Mouse (Mus musculus): ENCODE results near the gene Sorcs1.

The Sorcs1 gene

DNA sequence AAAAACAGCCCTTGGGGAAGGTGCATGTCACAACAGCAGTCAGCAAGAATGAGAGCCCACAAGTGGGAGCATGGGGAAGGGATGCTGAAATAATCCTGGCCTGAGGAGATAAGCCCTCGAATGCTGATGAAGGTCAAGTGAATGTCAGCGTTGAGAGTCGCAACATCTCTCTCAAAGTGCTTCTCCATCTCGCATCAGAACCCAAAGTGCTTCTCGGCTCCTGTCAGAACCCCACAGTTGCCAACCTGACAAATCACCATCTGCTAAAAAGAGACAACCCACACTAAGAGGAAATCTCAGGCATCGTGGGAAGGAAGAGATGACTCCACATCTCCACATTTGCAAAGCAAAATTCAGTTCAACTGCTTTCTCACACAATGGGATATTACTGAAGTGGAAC lies 119.7 kb downstream of the Sorcs1 start:
- DNase-seq (ENCODE audit: low spot score): no peak

DNA sequence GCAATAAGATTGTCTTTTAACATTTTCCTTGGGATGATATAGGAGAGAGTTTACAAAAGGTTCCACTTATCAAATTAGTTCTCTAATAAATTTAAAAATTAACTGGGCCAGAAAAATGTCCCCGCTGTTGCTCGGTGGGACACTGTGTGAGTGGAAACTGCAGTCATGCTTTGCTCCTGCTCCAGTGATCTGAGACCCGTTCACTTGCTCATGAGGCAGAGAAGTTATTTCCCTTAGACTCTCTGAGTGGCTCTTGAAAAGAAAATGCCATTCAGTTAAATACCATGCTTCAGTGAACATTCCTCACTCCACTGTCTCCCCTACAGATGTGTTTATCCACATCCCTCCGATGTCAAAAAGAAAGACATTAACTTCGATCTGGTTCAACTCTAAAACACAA lies 144.4 kb downstream of the Sorcs1 start:
- no peak for DNase-seq (ENCODE audit: low spot score)

DNA sequence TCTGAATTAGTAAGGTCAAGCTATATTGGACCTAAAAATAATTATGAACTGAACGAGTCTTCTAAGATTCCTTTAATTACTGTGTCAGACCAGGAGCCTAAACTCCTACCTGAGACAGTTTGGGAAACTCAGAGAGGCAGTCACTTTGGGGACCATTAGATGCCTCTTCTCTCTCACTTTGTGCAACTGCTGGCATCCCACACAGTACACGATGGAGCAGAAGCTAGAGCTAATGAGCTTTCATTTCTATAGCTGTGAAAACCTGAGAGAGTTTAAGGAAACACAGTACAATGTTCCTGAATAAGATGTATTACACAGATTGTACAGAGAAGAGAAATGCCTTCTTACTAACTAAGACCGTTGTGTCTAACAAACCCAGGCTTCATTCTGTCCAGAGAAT lies 150.6 kb downstream of the Sorcs1 start:
- DNase-seq (ENCODE audit: low spot score): no peak

DNA sequence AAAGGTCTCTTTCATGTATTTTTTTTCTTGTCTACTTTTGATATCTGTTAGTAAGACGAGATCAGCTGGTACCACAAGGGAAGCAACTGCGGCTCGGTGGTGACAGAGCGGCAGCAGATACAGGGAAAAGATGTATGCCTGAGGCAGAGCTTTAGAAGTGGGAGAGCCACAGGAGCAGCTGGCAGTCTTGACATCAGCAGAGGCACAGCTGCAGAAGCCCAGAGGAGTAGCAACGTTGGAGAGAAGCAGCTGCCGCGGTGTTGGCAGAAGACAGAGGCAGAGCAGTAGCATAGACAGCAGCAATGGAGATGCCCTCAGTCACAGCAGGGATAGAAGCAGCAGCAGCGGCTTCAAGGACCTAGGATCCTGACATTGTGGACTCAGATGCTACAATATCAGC lies 152.4 kb downstream of the Sorcs1 start:
- DNase-seq (ENCODE audit: low spot score): no peak

DNA sequence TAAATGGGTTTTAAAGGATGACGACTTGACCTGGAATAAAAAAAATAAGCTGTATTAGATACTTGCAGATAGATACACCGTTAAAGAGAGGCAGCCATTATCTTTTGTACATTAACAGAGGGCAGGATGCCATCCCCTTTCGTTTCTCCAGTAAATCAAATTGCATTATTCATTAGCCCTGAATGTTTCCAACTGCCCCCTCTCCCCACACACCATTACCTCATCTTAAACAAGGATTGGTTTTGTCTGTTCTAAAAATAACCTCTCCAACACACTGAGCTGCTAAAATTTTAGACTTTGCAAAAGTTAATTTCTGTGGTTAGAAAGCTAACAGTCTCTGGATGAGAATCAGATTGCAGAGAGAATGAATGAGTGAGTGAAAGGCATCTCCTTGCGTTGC lies 156.5 kb downstream of the Sorcs1 start:
- peak; percentile 43 for DNase-seq (ENCODE audit: low spot score)

DNA sequence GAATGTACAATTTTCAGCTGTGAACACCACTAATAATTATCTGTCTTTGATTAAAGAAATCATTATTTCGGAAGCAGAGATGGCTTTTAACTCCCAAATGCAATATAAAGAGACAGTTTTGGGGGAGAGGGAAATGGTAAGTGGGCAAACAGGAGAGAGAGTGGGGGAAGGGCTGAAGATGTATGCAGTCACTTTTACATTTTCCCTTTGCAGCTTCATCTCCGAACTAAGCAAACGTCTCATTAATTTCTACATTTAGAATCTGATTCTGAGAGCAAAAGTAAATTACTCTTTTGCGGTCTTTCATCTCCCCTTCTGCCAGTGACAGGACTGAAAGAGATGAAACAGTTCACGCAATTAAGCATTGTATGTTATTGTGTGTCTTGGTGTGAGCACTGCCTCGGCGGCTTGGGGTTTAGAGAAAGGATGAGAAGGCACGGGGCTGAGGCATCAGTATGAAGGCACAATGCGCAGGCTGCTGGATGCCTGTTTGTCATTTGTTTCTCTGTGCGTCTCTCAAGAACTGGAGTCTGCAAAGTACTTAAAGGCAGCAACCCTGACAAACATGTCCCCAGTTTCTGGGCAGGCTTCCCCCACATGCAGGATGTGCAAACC lies 163.3 kb downstream of the Sorcs1 start:
- DNase-seq (ENCODE audit: low spot score): no peak

DNA sequence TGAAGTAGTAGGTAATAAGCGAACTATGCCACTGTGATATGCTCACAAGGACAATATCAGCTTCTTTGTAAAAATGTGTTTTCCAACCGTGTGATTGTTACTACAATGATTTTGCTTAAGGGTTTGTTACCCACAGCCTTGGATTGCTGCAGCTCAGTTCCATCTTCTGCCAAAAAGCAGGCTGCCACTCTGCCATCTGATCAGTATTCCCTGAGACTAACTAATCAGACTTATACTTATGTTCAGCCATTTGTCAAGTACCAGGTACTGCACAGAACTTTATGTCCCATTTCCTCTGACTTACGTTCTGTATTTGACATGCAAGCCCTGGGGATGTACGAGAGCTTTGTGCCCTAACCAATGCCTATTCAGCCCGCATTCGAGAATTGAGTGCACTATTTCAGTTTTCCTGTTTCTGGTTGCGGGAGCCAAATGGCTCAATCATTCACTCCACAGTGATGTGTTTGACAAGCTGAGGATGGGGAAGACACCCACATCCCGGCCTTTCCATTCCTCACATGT lies 164.1 kb downstream of the Sorcs1 start:
- no peak for DNase-seq (ENCODE audit: low spot score)

DNA sequence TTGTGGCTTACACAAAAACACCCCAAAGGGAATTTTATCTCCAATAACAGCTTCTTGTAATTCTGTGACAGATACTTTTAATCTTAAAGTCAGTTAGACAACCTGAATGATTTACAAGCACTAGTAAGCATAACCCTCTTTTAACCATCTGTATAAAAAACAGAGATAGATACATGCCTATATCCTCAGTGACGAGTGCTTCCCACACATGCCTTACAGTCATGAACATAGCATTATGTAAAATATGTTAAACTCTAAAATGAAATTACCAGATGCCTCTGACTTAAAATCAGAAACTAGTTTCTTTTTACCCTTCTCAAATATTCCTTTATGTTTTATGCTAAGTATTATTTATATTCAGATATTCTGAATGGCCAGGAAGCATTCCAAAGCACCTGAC lies 175.6 kb downstream of the Sorcs1 start:
- DNase-seq (ENCODE audit: low spot score): no peak

DNA sequence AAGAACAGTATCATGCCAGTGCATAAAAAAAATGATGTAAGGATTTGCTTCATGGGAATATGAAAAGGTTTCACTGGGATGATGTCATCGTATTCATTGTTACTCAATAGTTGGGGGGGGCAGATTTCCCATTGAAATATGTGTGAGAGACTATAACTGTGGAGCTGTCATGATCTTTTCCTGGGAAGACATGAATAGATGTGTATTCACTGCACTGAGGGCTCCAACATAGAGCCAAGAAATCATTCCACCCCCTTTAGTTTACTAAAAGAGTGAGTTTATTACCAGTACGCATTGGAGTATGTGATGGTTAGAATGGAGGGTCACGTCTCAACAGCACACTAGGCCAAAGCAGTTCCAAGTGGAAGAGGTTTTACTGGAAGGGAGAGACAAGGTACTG lies 187.3 kb downstream of the Sorcs1 start:
- no peak for DNase-seq (ENCODE audit: low spot score)

DNA sequence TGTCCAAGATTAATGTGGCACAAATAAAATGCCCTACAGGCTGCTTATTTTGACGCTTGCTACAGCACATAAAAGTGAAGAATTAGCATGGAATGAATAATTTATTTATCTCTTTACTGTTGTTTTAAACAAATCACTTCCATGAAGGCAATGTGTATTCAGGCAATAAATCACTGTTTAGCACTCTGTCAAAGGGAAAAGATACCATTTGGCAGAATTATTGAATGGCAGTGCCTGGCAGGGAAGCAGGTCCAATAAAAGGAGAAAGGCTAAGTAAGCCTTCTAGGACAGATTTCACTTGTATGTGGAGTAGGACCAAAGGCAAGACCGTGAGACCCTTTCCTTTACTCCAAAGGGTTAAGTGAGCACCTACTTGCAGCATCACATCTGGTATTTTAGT lies 187.7 kb downstream of the Sorcs1 start:
- DNase-seq (ENCODE audit: low spot score): no peak

DNA sequence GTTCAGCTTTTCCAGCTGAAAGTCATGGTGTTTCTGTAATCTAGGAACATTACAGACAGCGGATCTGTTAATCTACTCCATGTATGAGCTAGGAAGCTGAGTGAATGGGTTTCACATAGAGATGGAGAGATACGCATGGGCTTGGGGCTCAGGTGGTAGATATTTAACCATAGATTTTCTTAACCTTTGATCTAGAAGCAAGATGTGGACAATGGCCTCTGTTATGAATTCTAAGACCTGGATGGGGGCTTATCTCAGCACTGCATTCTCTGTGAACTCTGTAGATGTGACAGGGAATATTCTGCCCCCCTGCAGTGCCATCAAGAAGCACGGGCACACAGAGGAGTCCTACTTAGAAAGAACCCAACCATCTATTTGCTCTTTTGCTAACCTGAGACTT lies 188.7 kb downstream of the Sorcs1 start:
- DNase-seq (ENCODE audit: low spot score): no peak

DNA sequence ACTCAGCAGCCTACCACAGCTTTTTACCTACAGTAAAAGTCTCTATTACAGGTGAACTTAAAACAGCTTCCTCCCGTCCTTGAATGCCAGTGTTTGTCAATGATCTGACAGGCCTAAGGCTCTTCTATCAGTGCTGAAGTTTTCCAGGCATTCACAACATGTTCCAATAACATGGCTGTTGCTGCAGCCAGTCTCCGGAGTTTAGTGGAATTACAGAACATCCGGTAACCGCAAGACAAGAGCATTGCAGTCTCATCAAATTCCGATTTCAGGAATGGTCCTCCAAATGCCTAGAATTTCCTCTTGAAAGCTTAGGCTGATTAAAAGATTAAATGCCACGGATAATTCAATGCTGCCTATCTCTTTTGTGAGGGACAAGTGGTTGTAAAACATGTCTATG lies 190.0 kb downstream of the Sorcs1 start:
- peak; percentile 56 for DNase-seq (ENCODE audit: low spot score)

DNA sequence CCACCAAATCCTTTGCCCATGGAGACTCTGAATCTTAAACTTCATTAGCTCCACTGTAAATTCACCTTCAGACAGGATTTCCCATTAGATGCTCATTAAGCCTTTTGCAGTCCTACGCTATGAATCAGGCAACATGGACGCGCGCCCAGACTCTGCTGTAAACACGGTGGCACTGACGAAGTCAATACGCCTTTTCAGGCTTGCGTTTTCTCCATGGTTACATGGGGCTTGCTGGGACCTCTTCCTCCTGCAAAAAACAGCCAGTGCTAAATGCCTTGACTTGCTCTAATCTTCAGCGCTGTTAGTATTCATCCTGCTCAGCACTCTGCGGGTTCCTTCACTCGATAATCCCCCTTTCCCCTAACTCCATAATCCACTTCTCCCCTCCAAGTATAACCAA lies 190.7 kb downstream of the Sorcs1 start:
- peak; percentile 87 for DNase-seq (ENCODE audit: low spot score)

DNA sequence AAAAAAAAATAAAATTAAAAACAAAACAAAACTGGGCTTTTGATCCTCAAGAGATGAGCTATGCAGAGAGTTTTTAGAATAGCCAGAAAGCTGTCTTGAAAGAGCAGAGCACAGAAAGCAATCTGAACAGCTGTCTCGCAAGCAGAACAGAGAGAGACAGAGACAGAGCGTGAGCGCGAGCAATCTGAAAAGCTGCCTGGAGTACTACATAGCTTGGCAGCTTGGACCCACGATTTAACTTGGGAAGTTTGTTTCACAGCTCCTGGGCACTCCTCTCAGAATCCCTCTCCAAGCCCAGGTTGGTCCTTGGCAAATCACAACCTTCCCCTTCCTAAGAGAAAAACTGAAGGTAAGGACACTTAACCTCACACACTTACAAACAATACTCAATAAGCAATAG lies 192.1 kb downstream of the Sorcs1 start:
- DNase-seq (ENCODE audit: low spot score): no peak

DNA sequence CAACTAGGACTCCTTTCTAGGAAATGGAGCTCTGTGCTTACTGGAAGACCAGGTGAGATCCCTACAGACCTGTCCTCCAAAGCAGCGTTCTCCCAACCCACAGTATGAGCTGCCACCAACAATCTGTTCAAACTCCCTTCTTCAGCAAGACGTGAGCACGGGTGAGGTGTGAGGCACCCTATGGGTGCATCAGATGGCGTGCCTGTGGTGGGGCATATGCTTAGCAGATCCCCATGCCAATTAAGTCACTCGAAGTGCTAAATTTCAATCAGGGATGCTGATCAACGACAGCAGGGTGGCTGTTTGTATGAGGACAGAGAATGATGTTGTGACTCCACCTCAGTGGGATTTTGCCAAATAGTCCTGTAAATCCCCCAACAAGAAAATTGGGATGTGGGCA lies 201.7 kb downstream of the Sorcs1 start:
- DNase-seq (ENCODE audit: low spot score): no peak

DNA sequence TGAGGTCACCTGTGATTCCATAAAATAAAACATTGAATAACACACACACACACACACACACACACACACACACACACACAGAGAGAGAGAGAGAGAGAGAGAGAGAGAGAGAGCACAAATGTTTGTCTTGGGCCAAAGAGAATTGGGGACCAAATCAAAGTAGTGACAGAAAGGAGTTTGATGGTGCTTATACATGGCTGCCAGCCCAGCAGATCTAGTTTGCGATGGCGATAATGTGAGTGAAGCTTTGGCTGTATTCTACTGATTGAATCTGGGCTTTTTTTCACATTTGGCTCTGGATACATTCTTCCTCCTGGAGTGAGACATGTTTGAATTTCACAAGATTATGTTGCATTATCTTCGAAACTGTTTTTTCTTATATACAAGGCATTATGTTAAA lies 209.9 kb downstream of the Sorcs1 start:
- DNase-seq (ENCODE audit: low spot score): no peak

DNA sequence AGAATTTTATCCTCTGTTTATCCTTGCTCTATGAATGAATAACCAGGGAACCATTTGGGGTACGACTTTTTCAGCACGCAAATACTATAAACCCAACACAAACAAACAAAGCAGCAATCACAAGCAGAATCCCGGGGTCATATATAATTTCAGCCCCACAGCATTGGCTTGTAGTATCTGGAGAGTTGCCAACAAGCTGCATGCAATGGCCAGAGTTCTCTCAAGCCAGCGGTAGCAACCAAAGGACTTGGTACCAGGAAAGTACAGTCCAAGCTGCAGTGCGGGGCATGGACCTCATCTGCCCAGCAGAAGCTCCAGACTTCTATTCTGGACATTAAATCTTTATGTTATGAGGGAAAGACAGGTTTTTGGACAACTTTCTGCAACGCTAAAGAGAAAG lies 213.6 kb downstream of the Sorcs1 start:
- DNase-seq (ENCODE audit: low spot score): no peak

DNA sequence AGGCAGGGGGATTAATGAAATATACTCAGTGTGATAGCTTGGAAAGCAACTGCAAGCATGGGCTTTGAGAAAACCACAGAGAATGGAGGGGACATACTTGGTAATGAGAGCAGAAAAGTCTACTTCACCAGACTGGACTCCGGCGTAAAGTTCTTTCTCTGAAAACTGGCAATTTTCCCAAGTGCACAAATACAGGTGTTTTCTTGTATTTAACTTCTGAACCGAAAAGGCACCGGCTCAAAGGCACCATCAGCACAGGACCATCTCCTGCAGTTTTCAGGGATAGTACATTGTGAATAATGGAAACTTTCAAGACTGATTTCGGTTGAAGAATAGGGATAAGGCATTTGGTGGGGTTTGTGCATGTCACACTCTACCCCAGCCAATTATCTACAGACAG lies 219.9 kb downstream of the Sorcs1 start:
- DNase-seq (ENCODE audit: low spot score): no peak

DNA sequence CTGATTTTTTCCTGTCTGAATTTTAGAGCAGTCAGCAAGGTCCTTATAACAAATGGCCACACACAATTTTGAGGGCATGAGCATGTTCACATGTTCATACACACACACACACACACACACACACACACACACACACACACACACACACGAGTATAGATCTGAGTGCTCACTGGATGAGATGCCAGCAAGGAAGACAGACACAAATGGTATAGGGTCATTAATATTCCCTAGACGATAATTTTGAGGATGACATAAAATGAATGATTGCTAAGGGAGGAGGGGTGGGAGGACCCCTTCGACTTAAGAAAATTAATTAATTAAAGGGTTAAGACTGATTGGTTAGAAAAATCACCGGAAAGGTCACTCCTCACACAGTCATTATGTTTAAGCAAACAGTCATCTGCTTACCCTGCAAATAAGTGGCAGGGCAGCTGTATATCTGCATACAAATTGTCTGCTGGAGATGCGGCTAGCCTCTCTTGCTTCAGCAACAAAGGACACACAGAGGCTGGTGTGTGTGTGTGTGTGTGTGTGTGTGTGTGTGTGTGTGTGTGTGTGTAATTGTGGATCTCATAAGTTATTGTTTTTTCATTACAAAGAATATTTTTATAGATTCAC lies 221.1 kb downstream of the Sorcs1 start:
- DNase-seq (ENCODE audit: low spot score): no peak

DNA sequence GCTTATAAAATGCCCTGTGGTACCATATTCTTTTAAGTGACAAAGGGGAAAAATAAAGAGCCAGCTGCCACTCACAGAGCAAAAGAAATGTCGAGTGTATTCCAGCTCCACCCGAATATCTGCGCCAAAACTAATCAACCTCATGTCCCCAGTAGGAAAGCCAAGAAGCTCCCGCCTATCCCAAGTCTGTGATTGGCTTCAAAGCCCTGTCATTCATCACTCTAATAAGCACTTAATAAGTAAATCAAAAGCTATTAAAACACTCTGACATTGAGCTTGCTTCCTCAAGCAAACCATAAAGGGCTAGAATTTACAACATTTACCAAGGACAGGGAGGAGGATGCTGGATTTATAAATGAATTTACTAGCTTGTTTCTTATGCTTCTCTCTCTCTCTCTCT lies 237.3 kb downstream of the Sorcs1 start:
- DNase-seq (ENCODE audit: low spot score): no peak

DNA sequence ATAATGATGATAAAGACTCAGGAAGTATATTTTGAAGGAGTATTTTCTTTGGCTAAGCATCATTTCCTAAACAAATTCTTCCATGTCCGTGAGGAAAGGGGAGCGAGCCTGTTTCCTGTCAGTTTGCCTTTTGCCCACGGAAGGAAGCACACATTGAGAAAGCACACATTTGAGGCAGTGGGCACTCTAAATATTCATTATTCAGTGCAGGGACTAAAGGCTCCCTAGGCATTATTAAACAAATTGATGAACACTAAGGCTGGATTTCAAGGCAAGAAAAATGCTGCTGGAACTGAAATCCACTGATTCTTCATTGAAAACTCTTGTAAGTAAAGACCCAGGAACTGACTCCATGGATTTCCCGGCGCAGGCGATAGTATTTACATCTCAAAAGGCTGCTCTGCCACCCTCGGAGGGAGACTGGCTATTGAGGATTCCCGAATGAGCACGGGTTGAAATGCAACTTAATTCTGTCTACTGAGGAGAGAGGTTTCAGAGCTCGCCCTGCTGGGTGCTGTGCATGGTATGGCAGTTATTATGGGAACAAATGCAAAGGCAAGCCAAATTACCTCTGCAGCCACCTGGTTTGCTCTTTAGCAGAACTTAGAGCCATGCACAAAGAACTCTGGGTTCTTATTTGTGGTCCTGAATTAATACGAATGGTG lies 238.1 kb downstream of the Sorcs1 start:
- no peak for DNase-seq (ENCODE audit: low spot score)

DNA sequence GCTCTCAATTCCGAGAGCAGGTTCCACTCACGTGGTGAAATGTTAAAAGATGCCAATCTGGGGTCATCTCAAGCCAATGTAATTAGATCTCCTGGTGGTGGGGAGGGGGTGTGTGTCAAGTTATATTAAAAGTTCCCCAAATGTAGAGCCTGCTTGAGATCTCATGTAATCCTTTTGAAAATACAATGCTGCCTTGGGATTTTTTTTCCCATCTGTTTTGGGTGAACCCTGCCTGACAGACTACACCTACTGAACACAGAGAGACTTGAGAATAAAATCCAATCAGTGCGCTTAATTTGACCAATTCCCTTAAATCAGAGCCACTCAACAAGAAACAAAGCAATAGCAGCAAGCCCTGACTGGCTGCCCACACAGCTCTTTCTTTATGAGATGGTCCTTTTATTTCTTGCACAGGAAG lies 239.0 kb downstream of the Sorcs1 start:
- DNase-seq (ENCODE audit: low spot score): no peak

DNA sequence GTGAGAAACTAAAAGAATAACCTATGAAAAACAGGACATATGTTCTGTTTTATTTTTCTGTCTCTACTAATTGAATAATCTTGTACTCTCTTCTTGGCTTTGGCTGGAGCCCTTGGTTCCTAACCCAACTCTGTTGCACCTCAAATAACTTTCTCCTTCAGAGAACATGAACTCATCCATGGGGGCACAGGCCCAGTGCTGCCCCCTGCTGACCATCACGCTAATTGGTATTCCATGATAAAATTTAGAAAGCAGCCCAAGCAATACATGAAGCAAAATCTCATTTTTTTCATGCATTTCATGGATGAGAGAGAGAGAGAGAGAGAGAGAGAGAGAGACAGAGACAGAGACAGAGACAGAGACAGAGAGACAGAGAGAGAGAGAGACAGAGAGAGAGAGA lies 255.5 kb downstream of the Sorcs1 start:
- no peak for DNase-seq (ENCODE audit: low spot score)
